Mouse (Mus musculus): ENCODE data around the gene 3100002H09Rik.

DNA sequence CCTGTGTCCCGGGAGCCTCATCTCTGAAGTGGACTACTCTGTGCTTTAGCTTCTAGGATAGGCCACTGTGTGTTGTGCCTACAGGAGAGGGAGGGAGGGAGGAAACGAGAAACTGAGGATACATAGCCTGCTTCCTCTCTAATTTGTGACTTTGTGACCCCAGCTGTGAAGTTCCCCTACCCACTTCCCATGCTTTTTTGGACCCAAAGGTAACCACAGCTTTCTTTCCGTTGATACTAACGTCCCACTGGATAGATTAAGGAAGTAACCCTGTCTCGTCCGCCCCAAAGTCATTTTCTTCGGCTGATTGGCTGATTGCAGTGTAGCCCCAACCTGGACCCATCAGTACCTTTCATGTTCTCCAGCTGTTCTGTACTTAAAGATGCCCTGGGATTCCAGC is 29.9 kb downstream of the 3100002H09Rik start:
- TF ChIP-seq GATA1 (IDR thresholded peaks at IDR 0.05; ENCODE audit: borderline replicate concordance, low read length): no peak
- TF ChIP-seq CTCF (IDR thresholded peaks at IDR 0.05; ENCODE audit: low read depth, low read length): no peak
- TF ChIP-seq TAL1 (conservative IDR thresholded peaks at IDR 0.05; ENCODE audit: low read depth, low read length): no peak
- no peak for TF ChIP-seq POLR2AphosphoS5 (IDR thresholded peaks at IDR 0.05; ENCODE audit: insufficient replicate concordance, low read depth, low read length)
- no peak for TF ChIP-seq GATA2 (IDR thresholded peaks at IDR 0.05; ENCODE audit: borderline replicate concordance, low read depth, low read length)
